Mouse (Mus musculus) kidney, postnatal 25 days (tissue): ENCODE results near the gene Gm21822.
"Not testable (repeated sequence)": the region's sequence is repeated elsewhere in the genome, so short reads cannot be mapped to it uniquely, and the experiment has no call there.

Experiments
- DNase-seq, 2 experiments: peaks; one replicate each; pipeline ENCODE4 v3.0.0; 2021; ENCODE audit warnings: mixed read lengths in 2 of 2

The Gm21822 gene

GRCm38 (mm10) chrY:18654182-18654581 lies at the start of gene Gm21822:
Gene Gm21822, plus strand, starts transcription at chrY:18654482.
- not testable (repeated sequence) for DNase-seq
